Mouse (Mus musculus): ENCODE measurements around the gene Rbsn.

Gene Rbsn

GRCm38 (mm10) chr6:92176450-92176849, 38.3 kb downstream of the Rbsn start:
- no peak for DNase-seq (ENCODE audit: low read depth, low spot score)

- no peak for DNase-seq (ENCODE audit: low read depth, low spot score)
These were observed 52.0 kb downstream of the Rbsn start for GRCm38 (mm10) chr6:92162724-92163123.

- DNase-seq (ENCODE audit: low read depth, low spot score): no peak
These were observed 55.9 kb downstream of the Rbsn start for GRCm38 (mm10) chr6:92158801-92159200.

- DNase-seq (ENCODE audit: low read depth, low spot score): no peak
These were observed 61.0 kb downstream of the Rbsn start for GRCm38 (mm10) chr6:92153774-92154173.

- no peak for DNase-seq (ENCODE audit: low read depth, low spot score)
These were observed 68.8 kb downstream of the Rbsn start for GRCm38 (mm10) chr6:92145881-92146280.

Data from retina, postnatal 7 days (tissue).